Mouse (Mus musculus) liver, embryonic 14.5 days (tissue): Measurements from ENCODE around the gene Nap1l5. TPM values are rescaled to one million over a fixed set of nuclear protein-coding genes. Genes with fewer than 3 reads are reported as not detected.

Experiments
- ATAC-seq: fragments of 200-750 bp; cut with Nextera tagmentation; 2 replicates; pipeline ENCODE4 v1.8.0; 2017; ENCODE audit warnings: moderate number of reproducible peaks, mild to moderate bottlenecking, moderate library complexity; ENCODE audit not compliant: insufficient read depth
- DNase-seq, 3 experiments: peaks; one replicate each; pipeline ENCODE4 v3.0.0-alpha.2; 2012 to 2013; ENCODE audit warnings: low read depth in 3 of 3, low spot score in 3 of 3
- H3K27ac ChIP-seq: fragments of 300-500 bp; sonication (generic); 2 replicates; pipeline ENCODE4 v1.5.1; 2014; ENCODE audit warnings: moderate library complexity, mild to moderate bottlenecking, control low read depth, inconsistent platforms
- H3K27me3 ChIP-seq: fragments of 300-500 bp; sonication (generic); 2 replicates; pipeline ENCODE4 v1.6.1; 2014; ENCODE audit warnings: mild to moderate bottlenecking, low read length, moderate library complexity; ENCODE audit not compliant: control insufficient read depth, insufficient read depth
- H3K36me3 ChIP-seq: fragments of 300-500 bp; sonication (generic); replicated peaks from 2 replicates; pipeline ENCODE4 v1.6.1; 2014; ENCODE audit warnings: low read depth; ENCODE audit not compliant: control insufficient read depth, insufficient read depth
- H3K4me1 ChIP-seq, 2 experiments: fragments of 200-500 bp in 1 of 2; fragments of 300-500 bp in 1 of 2; sonication (generic) in 1 of 2; replicated peaks; 2 replicates each; pipeline ENCODE4 v1.6.1; 2012 to 2014; ENCODE audit warnings: antibody characterized with exemption in 1 of 2, inconsistent platforms in 1 of 2, low read length in 1 of 2; ENCODE audit not compliant: control insufficient read depth in 2 of 2, insufficient read depth in 2 of 2
- H3K4me2 ChIP-seq: fragments of 300-500 bp; sonication (generic); 2 replicates; pipeline ENCODE4 v1.6.1; 2014; ENCODE audit warnings: low read depth, mild to moderate bottlenecking, control low read depth, moderate library complexity
- H3K4me3 ChIP-seq, 2 experiments: fragments of 200-500 bp in 1 of 2; fragments of 300-500 bp in 1 of 2; sonication (generic) in 1 of 2; 2 replicates each; pipeline ENCODE4 v1.5.1; 2012 to 2014; ENCODE audit warnings: low read depth in 2 of 2, low read length in 2 of 2, mild to moderate bottlenecking in 2 of 2, control low read depth in 1 of 2, inconsistent platforms in 1 of 2, moderate library complexity in 1 of 2; ENCODE audit not compliant: insufficient read depth in 1 of 2
- H3K9ac ChIP-seq: fragments of 300-500 bp; sonication (generic); replicated peaks from 2 replicates; pipeline ENCODE4 v1.6.1; 2014; ENCODE audit warnings: mild to moderate bottlenecking, control low read depth, moderate library complexity
- H3K9me3 ChIP-seq: fragments of 300-500 bp; sonication (generic); 2 replicates; pipeline ENCODE4 v1.6.1; 2016; ENCODE audit warnings: low read length, mixed read lengths; ENCODE audit not compliant: control insufficient read depth
- CTCF ChIP-seq: IDR thresholded peaks from 2 replicates; pipeline ENCODE4 v1.5.1; 2016; ENCODE audit warnings: antibody characterized with exemption, low read depth, control low read depth
- EP300 ChIP-seq: IDR thresholded peaks from 2 replicates; pipeline ENCODE4 v1.6.1; 2016; ENCODE audit warnings: antibody characterized with exemption, low read depth
- WGBS: fragments of 180-500 bp; shearing (Covaris S2); extraction: QIAGEN DNeasy Blood & Tissue Kit; methylation state at CpG from one replicate; pipeline ENCODE4 v1.1.7; 2014; ENCODE audit not compliant: insufficient replicate concordance; 5-methylcytosine and 5-hydroxymethylcytosine counted together
- polyA plus RNA-seq, 2 experiments: library from polyadenylated mRNA; depleted of rRNA in 1 of 2; stranded (reverse) in 1 of 2; unstranded in 1 of 2; fragments of >200 nt; fragmentation: Nextera tagmentation in 1 of 2; extraction: Ambion mirVana in 1 of 2; gene quantifications; 2 replicates each; pipeline versions ENCODE4 v1.2.1 to v1.2.3; 2012 to 2014

Nap1l5 gene
- polyA plus RNA-seq, 2 experiments, result 0.13 to 0.22 TPM

DNA sequence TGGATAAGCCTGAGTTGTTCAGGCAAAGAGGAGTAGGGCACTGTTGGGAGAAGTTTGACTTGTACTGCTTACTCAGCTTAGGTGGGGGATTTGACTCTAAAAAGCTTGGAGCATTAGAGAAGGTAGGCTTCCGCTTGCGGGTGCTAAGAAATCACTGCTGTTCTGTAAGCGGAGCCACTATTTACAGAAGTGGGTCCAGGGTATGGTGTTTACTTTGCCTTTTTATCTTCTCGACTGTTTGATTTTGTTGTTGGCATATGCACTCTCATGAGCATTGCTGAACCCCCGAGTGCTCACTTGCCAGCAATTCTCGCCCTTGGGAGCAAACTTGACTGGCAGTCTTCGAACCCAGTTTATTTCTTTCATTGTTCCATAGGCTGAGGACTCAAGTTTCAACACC, 6.3 kb downstream of the Nap1l5 start:
- no peaks in the 10 kb centered on the region for H3K27me3 ChIP-seq
- H3K4me1 ChIP-seq, result no peaks in the 10 kb centered on the region
- H3K27ac ChIP-seq, result no peak overlapping the region
- H3K4me2 ChIP-seq, result no peak overlapping the region
- ATAC-seq, result no peak
- H3K9me3 ChIP-seq, result no peaks in the 10 kb centered on the region
- H3K9ac ChIP-seq, result no peak overlapping the region
- no peak for TF ChIP-seq CTCF
- DNase-seq, result no peak
- H3K36me3 ChIP-seq, result no peaks in the 10 kb centered on the region
- no peak overlapping the region for H3K4me3 ChIP-seq
- 71% methylated on average over 7 of the region's 7 CpGs for WGBS

DNA sequence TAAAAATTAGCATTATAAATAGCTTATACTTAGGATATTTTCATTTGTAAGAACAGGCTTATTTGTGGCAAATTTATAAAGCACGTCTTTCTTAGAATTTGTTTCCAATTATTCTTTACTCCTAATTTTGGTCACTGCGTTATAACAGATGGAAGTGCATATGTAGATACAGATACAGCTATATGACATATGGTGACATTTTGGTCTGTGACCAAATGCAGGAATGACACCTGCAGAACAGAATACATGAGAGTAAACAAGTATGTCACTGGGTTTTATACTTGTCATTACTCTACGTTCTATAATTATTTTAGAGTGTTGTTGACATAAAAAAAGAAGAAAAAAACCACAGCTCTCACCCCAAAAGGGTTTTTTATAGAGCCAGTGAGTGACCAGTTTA, 7.8 kb downstream of the Nap1l5 start:
- Histone ChIP-seq H3K27ac (no peak overlapping the region), H3K4me3 (no peak overlapping the region), H3K9me3 (no peaks in the 10 kb centered on the region), H3K4me2 (no peak overlapping the region), H3K36me3 (no peaks in the 10 kb centered on the region), H3K9ac (no peak overlapping the region), H3K27me3 (no peaks in the 10 kb centered on the region), H3K4me1 (no peaks in the 10 kb centered on the region)
- ATAC-seq, result no peak
- no peak for DNase-seq
- TF ChIP-seq CTCF, result no peak
- TF ChIP-seq EP300, result no peak
- 70% methylated on average over 3 of the region's 3 CpGs for WGBS

DNA sequence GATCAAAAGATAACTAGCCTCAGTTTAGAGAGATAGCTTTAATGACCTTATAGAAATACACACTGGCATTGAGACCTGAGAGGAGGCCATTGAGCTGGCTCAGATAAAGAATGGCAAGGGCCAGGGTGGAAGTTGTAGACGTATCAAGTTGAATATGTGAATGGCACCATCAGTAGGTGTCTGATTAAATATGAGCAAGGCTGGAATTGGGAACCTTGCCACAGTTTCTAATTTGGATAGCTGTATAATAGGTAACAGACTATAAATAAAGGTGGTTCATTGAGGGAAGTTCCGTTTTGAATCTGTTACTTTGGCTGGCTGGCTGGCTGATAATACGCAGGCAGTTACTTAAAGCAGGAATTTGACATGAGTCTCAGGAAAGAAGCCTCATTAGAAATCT, 10.2 kb downstream of the Nap1l5 start:
- TF ChIP-seq EP300 (no peak), CTCF (no peak)
- 70% methylated on average over 3 of the region's 3 CpGs for WGBS
- Histone ChIP-seq H3K36me3 (no peaks in the 10 kb centered on the region), H3K27me3 (no peaks in the 10 kb centered on the region), H3K9me3 (no peaks in the 10 kb centered on the region), H3K9ac (no peak overlapping the region), H3K4me2 (no peak overlapping the region), H3K4me1 (no peaks in the 10 kb centered on the region; a peak in 1 of 4 replicates), H3K27ac (no peak overlapping the region), H3K4me3 (no peak overlapping the region)
- ATAC-seq (no peak), DNase-seq (no peak)

DNA sequence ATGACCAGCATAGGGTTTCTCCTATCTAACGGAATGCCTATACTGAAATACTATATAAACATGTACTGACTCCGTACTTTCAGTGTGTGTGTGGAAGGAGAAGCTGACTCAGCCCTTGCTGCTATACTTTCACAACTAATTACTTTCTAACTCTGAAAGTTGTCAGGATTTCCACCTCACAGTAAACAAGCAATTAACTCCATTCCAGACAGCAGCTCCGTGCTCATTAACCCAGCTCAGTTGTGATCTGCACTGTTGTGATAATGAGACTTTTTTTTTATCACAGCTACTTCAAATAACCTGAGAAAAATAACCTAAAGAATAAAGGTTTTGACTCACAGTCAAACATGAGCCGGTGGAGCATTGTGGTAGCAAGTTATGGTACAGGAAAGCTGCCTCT, 11.9 kb downstream of the Nap1l5 start:
- Histone ChIP-seq H3K4me2 (no peak overlapping the region), H3K4me1 (peaks cover 0 to 1% of the 10 kb centered on the region in 2 experiments; a peak in 1 of 4 replicates), H3K27ac (no peak overlapping the region), H3K9me3 (no peaks in the 10 kb centered on the region), H3K36me3 (no peaks in the 10 kb centered on the region), H3K9ac (no peak overlapping the region), H3K27me3 (no peaks in the 10 kb centered on the region), H3K4me3 (no peak overlapping the region)
- ATAC-seq, result no peak
- no peak for TF ChIP-seq CTCF
- TF ChIP-seq EP300, result no peak
- DNase-seq, result no peak
- 71% methylated on average over 4 of the region's 4 CpGs for WGBS

DNA sequence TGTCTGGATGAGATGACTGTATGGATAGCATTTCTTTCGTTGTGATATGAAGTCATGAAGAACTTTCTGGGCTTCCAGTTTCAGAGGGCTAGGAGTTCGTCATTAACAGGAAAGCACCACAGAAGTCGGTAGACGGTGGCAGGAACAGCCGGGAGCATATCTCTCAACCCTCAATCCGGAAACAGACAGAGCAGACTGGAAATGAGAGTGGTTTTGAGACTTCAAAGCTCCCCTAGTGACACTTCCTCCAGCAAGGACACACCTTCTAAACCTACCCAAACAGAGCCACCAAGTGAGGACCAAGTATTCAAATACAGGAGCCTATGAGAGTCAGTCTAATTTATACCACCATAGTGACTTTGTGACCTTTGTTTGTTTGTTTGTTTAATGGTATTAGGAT, 13.6 kb downstream of the Nap1l5 start:
- H3K4me2 ChIP-seq, result no peak overlapping the region
- DNase-seq (no peak), ATAC-seq (no peak)
- H3K36me3 ChIP-seq, result no peaks in the 10 kb centered on the region
- H3K9ac ChIP-seq, result no peak overlapping the region
- no peak overlapping the region for H3K27ac ChIP-seq
- H3K27me3 ChIP-seq, result no peaks in the 10 kb centered on the region
- peaks cover 0 to 2% of the 10 kb centered on the region in 2 experiments; a peak in 1 of 4 replicates for H3K4me1 ChIP-seq
- no peak overlapping the region for H3K4me3 ChIP-seq
- H3K9me3 ChIP-seq, result no peaks in the 10 kb centered on the region
- no peak for TF ChIP-seq EP300
- no peak for TF ChIP-seq CTCF
- WGBS, result 25% methylated on average over 6 of the region's 6 CpGs

DNA sequence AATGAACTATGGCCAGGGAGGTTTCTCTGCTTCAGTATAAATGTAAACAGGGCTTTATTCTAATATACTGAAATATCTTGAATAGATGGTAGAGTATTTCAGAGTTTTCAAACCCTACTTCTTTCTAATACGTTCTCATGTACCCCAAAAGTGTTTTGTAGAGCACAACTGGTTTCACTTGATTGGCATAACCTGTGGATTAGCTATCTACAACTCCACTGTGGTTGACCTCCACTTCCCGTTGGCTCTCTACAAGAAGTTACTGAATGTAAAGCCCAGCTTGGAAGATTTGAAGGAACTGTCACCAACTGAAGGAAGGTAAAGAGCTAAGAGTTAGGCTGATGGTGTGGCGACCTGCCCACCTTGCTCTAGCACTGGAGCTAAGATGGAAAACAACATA, 17.0 kb downstream of the Nap1l5 start:
- TF ChIP-seq EP300, result no peak
- TF ChIP-seq CTCF, result no peak
- H3K36me3 ChIP-seq, result no peaks in the 10 kb centered on the region

More for the DNA sequence above, 17.0 kb downstream of the Nap1l5 start:
- no peak for ATAC-seq
- no peaks in the 10 kb centered on the region for H3K9me3 ChIP-seq
- no peaks in the 10 kb centered on the region for H3K27me3 ChIP-seq
- no peak overlapping the region for H3K27ac ChIP-seq
- WGBS, result 25% methylated on average over 3 of the region's 3 CpGs
- H3K4me2 ChIP-seq, result no peak overlapping the region
- no peak for DNase-seq
- no peak overlapping the region for H3K4me3 ChIP-seq
- H3K4me1 ChIP-seq, result peaks cover 0 to 2% of the 10 kb centered on the region in 2 experiments; a peak in 1 of 4 replicates
- no peak overlapping the region for H3K9ac ChIP-seq
